Mouse (Mus musculus): ENCODE results near the gene Cfap97d1.

GRCm38 (mm10) chr11:101994100-101994499 is 10.0 kb downstream of the Cfap97d1 start:
- no peak for TF ChIP-seq CTCF (IDR thresholded peaks at IDR 0.05)
- TF ChIP-seq EP300 (IDR thresholded peaks at IDR 0.05): no peak
